Mouse (Mus musculus) lung, postnatal 0 days (tissue): Measurements from ENCODE around the gene Tns3. TPM values are rescaled to one million over a fixed set of nuclear protein-coding genes. Genes with fewer than 3 reads are reported as not detected.

ENCODE experiments used
- ATAC-seq: fragments of 200-750 bp; cut with Nextera tagmentation; 2 replicates; pipeline ENCODE4 v1.8.0; 2017; ENCODE audit warnings: moderate library complexity
- DNase-seq: peaks from one replicate; pipeline ENCODE4 v3.0.0-alpha.2; 2016; ENCODE audit warnings: low spot score
- H3K27ac ChIP-seq: fragments of 300-500 bp; sonication (generic); 2 replicates; pipeline ENCODE4 v1.5.1; 2014; ENCODE audit warnings: antibody characterized with exemption, mild to moderate bottlenecking, low read length, mixed read lengths
- H3K27me3 ChIP-seq: fragments of 300-500 bp; sonication (generic); replicated peaks from 2 replicates; pipeline ENCODE4 v1.6.1; 2014; ENCODE audit warnings: low read length, mixed read lengths; ENCODE audit not compliant: insufficient read depth
- H3K36me3 ChIP-seq: fragments of 300-500 bp; sonication (generic); 2 replicates; pipeline ENCODE4 v1.6.1; 2014; ENCODE audit warnings: low read length, mixed read lengths; ENCODE audit not compliant: insufficient read depth
- H3K4me1 ChIP-seq: fragments of 300-500 bp; sonication (generic); 2 replicates; pipeline ENCODE4 v1.6.1; 2014; ENCODE audit warnings: antibody characterized with exemption, low read depth, low read length, mixed read lengths; ENCODE audit not compliant: insufficient read depth
- H3K4me2 ChIP-seq: fragments of 300-500 bp; sonication (generic); replicated peaks from 2 replicates; pipeline ENCODE4 v1.6.1; 2014; ENCODE audit warnings: low read depth, mild to moderate bottlenecking, low read length, moderate library complexity, mixed read lengths
- H3K4me3 ChIP-seq: fragments of 300-500 bp; sonication (generic); 2 replicates; pipeline ENCODE4 v1.5.1; 2014; ENCODE audit warnings: low read depth, low read length
- H3K9ac ChIP-seq: fragments of 300-500 bp; sonication (generic); replicated peaks from 2 replicates; pipeline ENCODE4 v1.6.1; 2014; ENCODE audit warnings: low read depth, mild to moderate bottlenecking
- H3K9me3 ChIP-seq: fragments of 300-500 bp; sonication (generic); 2 replicates; pipeline ENCODE4 v1.6.1; 2016; ENCODE audit warnings: low read length, mixed read lengths
- CTCF ChIP-seq: IDR thresholded peaks from 2 replicates; pipeline ENCODE4 v1.5.1; 2016; ENCODE audit warnings: antibody characterized with exemption, mild to moderate bottlenecking
- EP300 ChIP-seq: IDR thresholded peaks from 2 replicates; pipeline ENCODE4 v1.6.1; 2016; ENCODE audit warnings: antibody characterized with exemption, mild to moderate bottlenecking, control low read depth
- WGBS: fragments of 180-500 bp; shearing (Covaris S2); extraction: QIAGEN DNeasy Blood & Tissue Kit; methylation state at CpG from one replicate; pipeline ENCODE4 v1.1.7; 2014; 5-methylcytosine and 5-hydroxymethylcytosine counted together
- polyA plus RNA-seq: library from polyadenylated mRNA; unstranded; fragments of >200 nt; fragmentation: Nextera tagmentation; extraction: Ambion mirVana; gene quantifications from 2 replicates; pipeline ENCODE4 v1.2.1, GENCODE M21; 2015

The Tns3 gene
- polyA plus RNA-seq, 1 experiment from 2014 or later, result 34.9 TPM

- peaks cover 3% of the 10 kb centered on the region; the same call in 1 of the 2 replicates for H3K4me1 ChIP-seq
- peak; percentile 47 for TF ChIP-seq EP300
- TF ChIP-seq CTCF, result 0 out of 2 replicates have a peak, but pooled peaks have one; percentile 11
- H3K9me3 ChIP-seq, result no peaks in the 10 kb centered on the region
- H3K36me3 ChIP-seq, result peaks cover 52% of the 10 kb centered on the region
- peak; percentile 88 for DNase-seq
- ATAC-seq, result peak; percentile 47
- H3K27ac ChIP-seq, result peak overlapping the region; percentile 72
- no peak overlapping the region for H3K4me3 ChIP-seq
- no peak overlapping the region for H3K9ac ChIP-seq
- no peak overlapping the region for H3K4me2 ChIP-seq
- WGBS, result 13% methylated on average over 8 of the region's 8 CpGs
- H3K27me3 ChIP-seq, result no peaks in the 10 kb centered on the region
These were observed 218.4 kb downstream of the Tns3 start for GRCm38 (mm10) chr11:8445915-8446356.

- peak overlapping the region; percentile 72 for H3K27ac ChIP-seq
- TF ChIP-seq CTCF (no peak), EP300 (peak; percentile 59)
- no peak overlapping the region for H3K4me3 ChIP-seq
- no peak overlapping the region for H3K9ac ChIP-seq
- no peaks in the 10 kb centered on the region for H3K27me3 ChIP-seq
- ATAC-seq, result peak; percentile 61
- no peaks in the 10 kb centered on the region for H3K9me3 ChIP-seq
- H3K4me2 ChIP-seq, result no peak overlapping the region
- H3K4me1 ChIP-seq, result no peaks in the 10 kb centered on the region
- DNase-seq, result peak; percentile 42
- H3K36me3 ChIP-seq, result peaks cover 43% of the 10 kb centered on the region
- WGBS, result 65% methylated on average over 13 of the region's 13 CpGs
These were observed 219.4 kb downstream of the Tns3 start for GRCm38 (mm10) chr11:8444759-8445422.

- Histone ChIP-seq H3K9me3 (no peaks in the 10 kb centered on the region), H3K27ac (peak overlapping the region; percentile 62), H3K9ac (no peak overlapping the region), H3K36me3 (peaks cover 33% of the 10 kb centered on the region), H3K27me3 (no peaks in the 10 kb centered on the region), H3K4me3 (no peak overlapping the region), H3K4me2 (no peak overlapping the region), H3K4me1 (no peaks in the 10 kb centered on the region)
- peak; percentile 67 for DNase-seq
- TF ChIP-seq CTCF (no peak), EP300 (peak; percentile 85)
- ATAC-seq, result peak; percentile 76
- 46% methylated on average over 11 of the region's 11 CpGs for WGBS
These were observed 220.6 kb downstream of the Tns3 start for GRCm38 (mm10) chr11:8443539-8444292.

GRCm38 (mm10) chr11:8440706-8441105 is 223.6 kb downstream of the Tns3 start:
- DNase-seq (no peak), ATAC-seq (no peak)
- H3K27me3 ChIP-seq, result no peaks in the 10 kb centered on the region
- 81% methylated on average over 2 of the region's 2 CpGs for whole genome bisulfite sequencing
- H3K4me1 ChIP-seq, result no peaks in the 10 kb centered on the region
- H3K27ac ChIP-seq, result no peak overlapping the region
- no peaks in the 10 kb centered on the region for H3K9me3 ChIP-seq
- TF ChIP-seq EP300 (no peak), CTCF (no peak)
- no peak overlapping the region for H3K9ac ChIP-seq
- H3K4me2 ChIP-seq, result no peak overlapping the region
- no peak overlapping the region for H3K4me3 ChIP-seq
- H3K36me3 ChIP-seq, result peaks cover 41% of the 10 kb centered on the region

- DNase-seq (no peak), ATAC-seq (no peak)
- Histone ChIP-seq H3K4me1 (no peaks in the 10 kb centered on the region), H3K4me2 (no peak overlapping the region), H3K36me3 (peaks cover 45% of the 10 kb centered on the region), H3K4me3 (no peak overlapping the region), H3K9me3 (no peaks in the 10 kb centered on the region), H3K27me3 (no peaks in the 10 kb centered on the region), H3K27ac (no peak overlapping the region), H3K9ac (no peak overlapping the region)
- 87% methylated on average over 5 of the region's 5 CpGs for WGBS
- TF ChIP-seq CTCF (no peak), EP300 (no peak)
These were observed 224.1 kb downstream of the Tns3 start for GRCm38 (mm10) chr11:8440221-8440620.

GRCm38 (mm10) chr11:8439035-8439434 is 225.3 kb downstream of the Tns3 start:
- H3K9ac ChIP-seq, result no peak overlapping the region
- TF ChIP-seq EP300, result no peak
- TF ChIP-seq CTCF, result no peak
- H3K36me3 ChIP-seq, result peaks cover 50% of the 10 kb centered on the region
- H3K9me3 ChIP-seq, result no peaks in the 10 kb centered on the region
- WGBS, result 66% methylated on average over 9 of the region's 9 CpGs
- no peak overlapping the region for H3K4me2 ChIP-seq
- no peak overlapping the region for H3K4me3 ChIP-seq
- H3K27ac ChIP-seq, result no peak overlapping the region; the same call in 1 of the 2 replicates
- ATAC-seq (no peak), DNase-seq (no peak)
- H3K27me3 ChIP-seq, result no peaks in the 10 kb centered on the region
- H3K4me1 ChIP-seq, result no peaks in the 10 kb centered on the region
